Comparison of ENCODE assay signal across 23 mouse cellular contexts in genomic region chr6:86583141-86583540, GRCm38 (mm10). TPM values are rescaled to one million over a fixed set of nuclear protein-coding genes. Genes with fewer than 3 reads are reported as not detected.
DNase-seq lines count a peak whose midpoint lies in the region; ATAC-seq and TF ChIP-seq lines count a peak whose summit lies in the region.
"Had no signal": no experiment of that assay in that cellular context is flagged by ENCODE, and none has a peak within 500 bp of the region (broad histone marks: within the 10 kb centered on the region; RNA-seq: fewer than 3 reads in every experiment).

No protein-coding gene starts in this region.

- H3K9me3 ChIP-seq in midbrain, embryonic 11.5 days (ENCODE audit: control insufficient read depth, low read length): no peaks in the 10 kb centered on the region
- no peaks in the 10 kb centered on the region for H3K9me3 ChIP-seq in midbrain, embryonic 16.5 days (replicated peaks; ENCODE audit: control insufficient read depth, low read length, poor library complexity, severe bottlenecking)
- no peaks in the 10 kb centered on the region for H3K9me3 ChIP-seq in limb, embryonic 10.5 days (replicated peaks)
- H3K9me3 ChIP-seq: forebrain, embryonic 10.5 days; forebrain, embryonic 13.5 days; hindbrain, embryonic 10.5 days; hindbrain, embryonic 13.5 days had no signal

- no peak overlapping the region for H3K9ac ChIP-seq in midbrain, embryonic 11.5 days (ENCODE audit: low read length)
- H3K9ac ChIP-seq in midbrain, embryonic 16.5 days (ENCODE audit: low read depth, low read length): no peak overlapping the region
- H3K9ac ChIP-seq: forebrain, embryonic 13.5 days had no signal

- no peaks in the 10 kb centered on the region for H3K27me3 ChIP-seq in midbrain, embryonic 11.5 days (ENCODE audit: control insufficient read depth, insufficient read depth, low read length)
- no peaks in the 10 kb centered on the region for H3K27me3 ChIP-seq in midbrain, embryonic 16.5 days (ENCODE audit: control insufficient read depth, insufficient read depth, low read depth, low read length)
- no peaks in the 10 kb centered on the region for H3K27me3 ChIP-seq in limb, embryonic 10.5 days (ENCODE audit: low read depth, poor library complexity, severe bottlenecking)
- H3K27me3 ChIP-seq: forebrain, embryonic 13.5 days; hindbrain, embryonic 13.5 days had no signal

- no peak for TF ChIP-seq CTCF in layer of hippocampus, adult 2 months (conservative IDR thresholded peaks at IDR 0.05)

- no peak overlapping the region for H3K4me2 ChIP-seq in midbrain, embryonic 11.5 days
- no peak overlapping the region for H3K4me2 ChIP-seq in midbrain, embryonic 16.5 days (ENCODE audit: low read length)
- H3K4me2 ChIP-seq: forebrain, embryonic 13.5 days; heart, embryonic 11.5 days; hindbrain, embryonic 13.5 days had no signal

- no peaks in the 10 kb centered on the region for H3K36me3 ChIP-seq in midbrain, embryonic 11.5 days (ENCODE audit: control insufficient read depth, insufficient read depth, low read length)
- H3K36me3 ChIP-seq in midbrain, embryonic 16.5 days (ENCODE audit: control insufficient read depth, insufficient read depth, low read length): no peaks in the 10 kb centered on the region
- no peaks in the 10 kb centered on the region for H3K36me3 ChIP-seq in limb, embryonic 10.5 days
- H3K36me3 ChIP-seq: forebrain, embryonic 10.5 days; hindbrain, embryonic 10.5 days; hindbrain, embryonic 13.5 days had no signal

- peaks cover 13% of the 10 kb centered on the region for H3K4me1 ChIP-seq in midbrain, embryonic 11.5 days (ENCODE audit: control insufficient read depth, insufficient read depth, low read length)
- peaks cover 19% of the 10 kb centered on the region for H3K4me1 ChIP-seq in midbrain, embryonic 16.5 days (ENCODE audit: control insufficient read depth, insufficient read depth, low read length)
- peaks cover 49% of the 10 kb centered on the region for H3K4me1 ChIP-seq in limb, embryonic 10.5 days

- no peak for DNase-seq in layer of hippocampus, adult 2 months (ENCODE audit: low spot score in 2 of 2)
- DNase-seq in layer of hippocampus, adult 9-11 months: no peak
- DNase-seq in midbrain, embryonic 11.5 days (ENCODE audit: low spot score, missing footprints): peak; percentile 60
- no peak for DNase-seq in limb, embryonic 10.5 days (ENCODE audit: low spot score)
- no peak for DNase-seq in testis, postnatal 10 days (ENCODE audit: low spot score)
- DNase-seq: adrenal gland, adult 8-10 months; adrenal gland, postnatal 25 days; cerebellum, adult 18-20 months; cerebellum, adult 9-10 months; gastrocnemius, adult 2 months; gastrocnemius, postnatal 14 days; heart, adult 18-20 months; heart, postnatal 36 days had no signal

- 95% methylated on average over 3 of the region's 3 CpGs for WGBS in midbrain, embryonic 11.5 days
- WGBS in midbrain, embryonic 16.5 days: 94% methylated on average over 3 of the region's 3 CpGs
- WGBS in limb, embryonic 10.5 days: 96% methylated on average over 3 of the region's 3 CpGs

- H3K27ac ChIP-seq in layer of hippocampus, adult 2 months: peak overlapping the region; percentile 95
- no peak overlapping the region for H3K27ac ChIP-seq in midbrain, embryonic 11.5 days (ENCODE audit: low read depth, low read length)
- H3K27ac ChIP-seq in midbrain, embryonic 16.5 days (ENCODE audit: low read length): no peak overlapping the region
- peak overlapping the region; percentile 22; the same call in 1 of the 2 replicates for H3K27ac ChIP-seq in limb, embryonic 10.5 days
- H3K27ac ChIP-seq: forebrain, embryonic 10.5 days; forebrain, embryonic 13.5 days; hindbrain, embryonic 10.5 days had no signal

- no peak for ATAC-seq in midbrain, embryonic 11.5 days (ENCODE audit: low FRiP score)
- no peak for ATAC-seq in midbrain, embryonic 16.5 days
- ATAC-seq: forebrain, embryonic 13.5 days; forebrain, embryonic 16.5 days; hindbrain, embryonic 16.5 days had no signal

- no peak overlapping the region for H3K4me3 ChIP-seq in layer of hippocampus, adult 2 months
- H3K4me3 ChIP-seq in midbrain, embryonic 11.5 days (ENCODE audit: low read depth, low read length): no peak overlapping the region
- no peak overlapping the region for H3K4me3 ChIP-seq in midbrain, embryonic 16.5 days (ENCODE audit: low read depth, low read length)
- H3K4me3 ChIP-seq in limb, embryonic 10.5 days: no peak overlapping the region
- H3K4me3 ChIP-seq: forebrain, embryonic 10.5 days; forebrain, embryonic 13.5 days; gastrocnemius, adult 2 months; hindbrain, embryonic 10.5 days; hindbrain, embryonic 13.5 days had no signal

RNA-seq across cellular contexts. Expression of gene Asprv1, which starts 44.8 kb away (rescaled TPM):
- total RNA-seq in layer of hippocampus, adult 2 months (2021): 1 to 10 TPM; 1.2 to 1.9 TPM
- polyA plus RNA-seq in midbrain, embryonic 11.5 days (2014; fragmentation: Nextera tagmentation; extraction: Ambion mirVana): 0.37 and 0.68 TPM in 2 replicates
- 0.45 and 0.62 TPM in 2 replicates for polyA plus RNA-seq in midbrain, embryonic 16.5 days (2015; fragmentation: Nextera tagmentation; extraction: Ambion mirVana)
- 0.87 and 1.6 TPM in 2 replicates for polyA plus RNA-seq in limb, embryonic 10.5 days (2016; fragmentation: Nextera tagmentation; extraction: Ambion mirVana)
- total RNA-seq: adrenal gland, postnatal 25 days; gastrocnemius, adult 2 months; heart, adult 18-20 months; heart, postnatal 36 days; MEL had no signal
- polyA plus RNA-seq: heart, embryonic 11.5 days; heart, embryonic 14.5 days had no signal

RNA-seq across cellular contexts. Expression of gene Pcbp1, which starts 57.0 kb away (rescaled TPM):
- 100 to 1,000 TPM; 179 to 184 TPM for total RNA-seq in layer of hippocampus, adult 2 months (2021)
- 418 and 497 TPM in 2 replicates for polyA plus RNA-seq in midbrain, embryonic 11.5 days (2014; fragmentation: Nextera tagmentation; extraction: Ambion mirVana)
- polyA plus RNA-seq in midbrain, embryonic 16.5 days (2015; fragmentation: Nextera tagmentation; extraction: Ambion mirVana): 190 and 269 TPM in 2 replicates
- 562 and 618 TPM in 2 replicates for polyA plus RNA-seq in limb, embryonic 10.5 days (2016; fragmentation: Nextera tagmentation; extraction: Ambion mirVana)

Comparison
In these comparisons a context has a peak if more than half of its experiments do, and no peak if none do; other contexts are left out.
1. H3K27ac ChIP-seq: peak in layer of hippocampus, adult 2 months (single experiment) and limb, embryonic 10.5 days (single experiment); none in midbrain, embryonic 11.5 days (single experiment) and midbrain, embryonic 16.5 days (single experiment).